Mouse (Mus musculus) thymus, postnatal 10 days (tissue): ENCODE data around the gene Tnc.

Experiments used
- DNase-seq, 2 experiments: peaks; one replicate each; pipeline ENCODE4 v3.0.0; 2021; ENCODE audit warnings: low spot score in 2 of 2

Tnc gene

DNA sequence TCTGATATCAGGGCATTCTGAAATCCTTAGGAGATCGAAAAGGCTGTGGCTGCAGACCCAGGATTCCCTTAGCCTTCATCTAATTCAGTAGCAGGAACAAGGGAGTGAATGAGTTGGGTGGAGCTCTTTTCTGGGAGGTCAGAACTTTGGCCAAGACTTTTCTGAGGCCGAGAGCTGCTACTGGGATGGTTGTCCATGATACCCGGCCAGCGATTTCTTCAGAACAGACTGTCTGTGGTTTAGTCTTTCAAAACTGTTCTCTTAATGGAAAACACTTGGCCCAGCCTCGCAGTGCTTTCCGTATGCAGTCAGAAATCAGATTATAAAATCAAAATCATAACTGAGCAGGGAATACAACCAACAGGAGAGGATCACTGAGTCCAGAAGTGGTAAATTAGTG lies 21.2 kb downstream of the Tnc start:
- DNase-seq = no peak

DNA sequence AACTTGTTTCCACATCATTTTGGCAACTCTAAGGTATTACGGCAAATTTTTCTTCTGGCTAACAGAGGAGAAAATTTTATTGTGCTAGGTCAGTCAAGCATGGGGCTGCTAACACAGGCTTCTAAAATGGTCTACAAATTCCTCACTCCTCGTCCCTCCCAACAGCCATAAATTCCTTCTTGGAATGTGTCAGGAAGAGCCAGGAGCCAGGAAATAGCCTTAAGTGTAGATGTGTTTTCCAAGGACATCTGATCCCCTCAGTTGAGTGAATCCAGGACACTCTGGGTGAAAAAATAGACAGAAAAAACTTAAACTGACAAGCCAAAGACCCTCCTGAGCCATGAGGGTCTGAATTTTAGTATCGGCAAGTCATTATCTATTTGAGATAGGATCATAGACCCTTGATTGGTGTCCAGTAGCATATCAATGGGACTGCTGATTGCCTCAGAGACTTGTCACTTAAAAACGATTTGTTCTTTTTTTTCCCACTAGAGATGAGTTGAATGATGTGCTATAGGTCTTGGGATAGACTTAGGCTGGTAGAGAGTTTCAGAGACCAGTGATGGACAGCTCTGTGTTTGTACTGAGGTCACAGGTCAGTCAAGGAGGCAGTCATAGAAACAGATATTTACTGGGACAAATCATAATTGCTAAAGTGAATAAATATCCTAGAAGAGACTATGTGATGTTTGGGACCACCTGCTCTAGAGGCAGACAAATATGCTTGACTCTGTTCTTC lies 22.6 kb downstream of the Tnc start:
- DNase-seq = no peak

DNA sequence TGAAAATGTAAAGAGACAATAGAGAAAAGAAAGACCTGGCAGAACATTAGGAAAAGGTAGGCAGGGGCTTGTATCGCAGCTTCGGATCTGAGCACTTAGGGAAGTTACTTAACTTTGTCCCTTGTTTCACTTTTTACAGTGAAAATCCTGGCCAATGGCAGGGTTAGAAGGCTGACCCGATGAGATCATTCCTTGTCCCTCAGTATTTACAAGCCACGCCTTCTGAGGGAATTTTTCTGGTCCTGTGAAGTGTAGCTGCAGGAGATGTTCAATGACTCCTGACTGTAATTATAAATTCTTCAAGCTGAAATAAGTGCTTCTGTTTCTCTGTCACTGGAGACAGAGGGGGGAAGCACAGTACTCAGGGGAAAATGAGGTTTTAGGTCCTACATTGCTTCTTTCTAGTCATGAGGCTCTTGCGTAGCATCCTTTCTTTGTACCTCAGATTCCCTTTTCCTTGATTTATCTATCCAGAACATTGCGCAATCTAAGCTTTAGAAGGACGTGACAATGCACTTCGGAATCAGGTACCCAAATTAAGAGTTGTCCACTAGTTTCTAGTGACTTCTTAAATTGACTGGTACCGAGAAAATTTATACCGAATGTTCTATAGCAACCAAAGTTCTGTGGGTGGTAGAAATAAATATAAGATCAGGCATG lies 25.8 kb downstream of the Tnc start:
- no peak for DNase-seq

DNA sequence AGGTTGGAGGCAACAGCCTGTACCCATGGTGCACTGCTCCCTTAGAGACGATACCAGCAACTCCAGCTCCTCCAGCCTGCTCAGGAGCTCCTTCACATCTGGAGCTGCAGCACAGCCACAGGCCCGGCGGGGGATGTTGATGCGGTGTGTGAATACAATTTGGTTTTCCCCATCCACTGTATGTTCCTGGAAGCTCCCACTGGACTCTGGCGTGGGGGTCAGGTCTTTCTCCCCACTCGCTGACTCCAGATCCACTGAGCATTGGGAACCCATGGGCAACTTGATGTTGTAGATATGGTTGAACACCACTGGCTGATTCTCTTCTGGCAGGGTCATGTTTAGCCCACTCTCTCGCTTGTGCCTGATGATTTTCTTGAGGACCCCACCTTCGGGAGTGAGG lies 26.7 kb downstream of the Tnc start:
- DNase-seq = no peak

DNA sequence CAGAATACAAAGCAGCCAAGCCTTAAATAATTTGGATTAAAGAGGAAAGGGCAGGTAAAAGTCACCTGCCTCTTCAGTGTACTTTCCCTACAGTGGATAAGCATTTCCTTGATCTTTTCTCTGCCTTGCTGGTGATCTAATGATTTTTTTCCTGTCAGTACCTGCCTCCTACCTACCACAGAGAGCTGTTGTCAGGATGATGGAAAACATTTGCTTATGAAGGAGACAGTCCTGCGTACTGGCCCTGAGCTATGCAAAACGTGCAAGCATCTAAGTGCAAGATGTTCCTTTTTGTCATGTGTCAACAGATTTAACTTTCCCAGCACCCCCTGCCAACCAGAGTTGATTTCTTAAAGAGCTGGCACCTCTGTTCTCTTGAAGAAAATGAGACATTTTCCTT lies 35.5 kb downstream of the Tnc start:
- no peak for DNase-seq

DNA sequence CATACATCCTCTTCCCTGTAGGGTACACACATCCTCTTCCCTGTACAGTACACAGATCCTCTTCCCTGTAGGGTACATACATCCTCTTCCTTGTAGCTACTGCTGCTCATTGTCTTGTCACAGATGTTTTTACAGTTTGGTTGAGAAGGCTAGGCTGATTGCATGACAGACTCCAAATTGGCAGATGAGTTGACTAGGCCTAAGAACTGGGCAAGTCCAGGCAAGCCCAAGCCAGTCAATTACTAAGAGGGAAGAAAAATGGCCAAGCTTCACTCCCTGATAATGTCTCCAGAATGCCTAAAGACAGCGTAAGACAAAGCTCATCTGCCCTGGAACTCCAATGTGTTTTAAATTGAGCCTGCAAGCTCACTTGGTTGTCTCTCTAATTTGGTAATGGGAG lies 36.9 kb downstream of the Tnc start:
- DNase-seq = no peak

DNA sequence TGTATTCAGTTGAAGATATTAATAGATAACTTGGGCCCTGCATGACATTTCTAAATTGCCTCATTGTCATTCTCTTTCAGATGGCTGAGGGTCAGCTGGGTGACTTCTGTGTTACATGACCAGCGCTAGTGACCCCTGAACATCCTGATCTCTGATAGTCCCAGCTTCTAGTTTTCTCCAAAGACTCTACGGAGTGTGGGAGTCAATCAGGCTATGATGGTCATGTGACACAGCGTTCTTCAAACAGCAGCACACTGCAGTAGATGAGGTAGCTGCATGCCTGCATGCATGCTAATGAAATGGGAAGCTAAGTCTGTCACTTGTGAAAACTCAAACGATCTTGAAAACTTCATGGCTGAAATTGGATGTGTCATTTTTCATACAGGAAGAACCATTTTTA lies 41.6 kb downstream of the Tnc start:
- no peak for DNase-seq

DNA sequence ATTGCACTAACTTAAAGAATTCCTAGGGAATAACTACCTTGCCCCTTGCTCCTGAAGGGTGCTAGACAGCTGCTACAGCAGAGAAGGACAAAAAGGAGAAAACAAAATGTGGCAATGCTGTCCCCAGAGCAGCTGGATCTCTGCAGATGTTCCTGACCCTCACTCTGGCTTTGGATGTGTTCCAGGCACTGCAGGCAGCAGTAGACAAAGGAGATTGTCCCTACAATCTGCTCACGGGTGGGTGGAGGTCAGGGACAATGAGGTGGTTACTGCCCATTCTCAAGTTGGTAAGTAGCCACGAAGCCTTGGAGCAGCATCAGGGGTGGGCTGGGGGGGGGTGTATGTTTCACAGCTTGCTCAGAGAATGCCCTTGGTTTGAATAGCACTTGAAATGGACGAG lies 43.1 kb downstream of the Tnc start:
- no peak for DNase-seq

DNA sequence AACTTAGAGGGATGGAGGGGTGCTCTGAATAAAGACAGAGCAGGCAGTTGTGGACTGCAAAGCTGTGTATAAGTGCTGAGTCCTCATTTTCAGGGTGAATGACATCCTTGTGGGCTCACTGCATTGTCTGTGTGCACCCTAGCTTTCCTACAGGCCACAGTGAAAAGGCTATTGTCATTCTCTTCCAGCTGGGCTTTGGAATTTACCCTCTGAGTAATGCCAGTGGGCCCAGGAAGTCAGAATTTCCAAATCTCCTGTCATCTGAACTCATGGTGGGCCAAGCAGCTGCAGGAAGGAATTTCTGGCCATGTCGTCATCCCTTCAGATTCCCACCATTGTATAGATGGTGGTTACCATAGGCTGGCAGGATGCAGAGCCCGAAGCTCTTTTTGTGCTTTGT lies 44.6 kb downstream of the Tnc start:
- DNase-seq = no peak

DNA sequence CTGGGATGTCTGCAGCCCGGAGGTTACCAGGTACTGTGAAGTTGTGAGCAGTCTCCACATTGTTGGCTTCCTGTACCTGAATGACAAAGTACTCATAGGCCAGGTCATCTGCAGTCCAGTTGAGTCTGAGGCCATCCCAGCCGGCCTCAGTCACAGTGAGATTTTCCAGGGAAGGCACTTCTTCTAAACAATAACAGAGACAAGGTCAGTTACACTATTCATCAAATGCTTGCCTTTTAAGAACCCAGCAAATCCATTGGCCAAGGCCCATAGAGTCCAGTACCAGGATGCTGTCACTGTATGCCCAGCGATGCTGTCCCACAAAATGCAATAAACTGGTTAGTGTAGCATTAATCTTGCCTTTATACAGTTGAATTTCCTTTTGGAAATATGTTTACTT lies 46.0 kb downstream of the Tnc start:
- no peak for DNase-seq

DNA sequence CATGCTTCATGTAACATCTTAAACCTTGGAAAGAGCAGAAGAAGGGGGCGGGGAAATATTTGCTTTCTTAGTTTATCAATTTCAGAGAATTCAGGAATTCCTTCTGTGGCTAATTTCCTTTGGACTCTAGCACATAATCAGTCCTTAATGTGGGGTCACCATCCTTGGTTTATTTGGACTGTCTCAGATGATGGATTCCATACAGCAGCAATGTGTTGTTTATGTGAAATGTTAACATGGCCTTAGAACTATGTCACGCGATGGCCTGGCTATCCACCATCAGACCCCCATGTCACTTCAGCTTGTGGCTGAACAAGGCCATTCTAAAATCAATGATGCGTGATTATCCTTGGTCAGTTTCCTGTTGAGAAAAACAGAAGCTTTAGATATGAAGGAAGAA lies 46.5 kb downstream of the Tnc start:
- DNase-seq = no peak

DNA sequence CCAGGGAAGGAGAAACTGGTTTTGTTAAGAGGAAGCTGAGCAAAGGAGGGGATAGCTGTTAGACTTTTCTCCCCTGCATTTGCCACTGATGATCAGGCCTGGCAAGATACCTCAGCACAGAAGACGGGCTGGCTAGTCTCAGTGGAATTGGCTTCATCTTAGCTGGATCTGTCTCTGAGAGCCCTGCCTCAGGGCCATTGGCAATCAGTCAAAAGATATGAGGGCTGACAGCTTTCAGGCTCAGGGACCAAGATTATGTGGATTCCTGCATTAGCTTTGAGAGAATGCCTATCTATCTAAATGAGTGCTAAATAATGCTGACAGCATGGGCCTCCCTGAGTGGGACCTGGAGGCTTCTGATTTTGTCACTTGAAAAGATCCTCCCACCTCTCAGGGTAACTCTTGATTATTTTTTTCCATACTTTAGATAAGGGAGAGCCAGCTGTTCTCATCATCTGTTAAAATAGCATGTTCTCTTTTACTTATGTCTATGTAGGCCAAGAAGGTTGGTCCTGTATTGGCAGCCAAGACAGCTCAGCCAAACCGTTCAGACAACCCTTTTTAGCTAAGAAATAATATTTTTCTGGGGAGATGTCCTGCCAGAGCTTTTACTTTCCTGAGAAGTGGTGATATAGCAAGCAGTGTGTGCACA lies 53.2 kb downstream of the Tnc start:
- DNase-seq = no peak

DNA sequence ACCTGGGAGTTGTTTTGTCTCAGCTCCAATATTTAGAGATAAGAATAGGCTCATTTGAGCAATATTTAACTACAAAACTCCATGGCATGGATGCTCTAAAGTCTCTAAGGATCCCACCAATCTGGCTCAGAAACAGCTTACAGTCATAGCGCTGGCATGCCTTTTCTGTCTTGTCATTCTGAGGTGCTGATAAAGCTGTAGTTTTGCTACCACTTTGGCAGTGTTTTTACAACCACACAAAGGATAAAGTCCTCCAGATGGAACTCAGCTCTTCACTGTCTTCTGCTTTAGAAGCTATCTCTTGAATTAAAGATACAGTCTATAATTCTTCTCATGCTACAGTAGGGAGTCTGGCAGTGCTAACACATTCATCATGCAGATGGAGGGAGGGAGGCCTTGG lies 56.6 kb downstream of the Tnc start:
- no peak for DNase-seq

DNA sequence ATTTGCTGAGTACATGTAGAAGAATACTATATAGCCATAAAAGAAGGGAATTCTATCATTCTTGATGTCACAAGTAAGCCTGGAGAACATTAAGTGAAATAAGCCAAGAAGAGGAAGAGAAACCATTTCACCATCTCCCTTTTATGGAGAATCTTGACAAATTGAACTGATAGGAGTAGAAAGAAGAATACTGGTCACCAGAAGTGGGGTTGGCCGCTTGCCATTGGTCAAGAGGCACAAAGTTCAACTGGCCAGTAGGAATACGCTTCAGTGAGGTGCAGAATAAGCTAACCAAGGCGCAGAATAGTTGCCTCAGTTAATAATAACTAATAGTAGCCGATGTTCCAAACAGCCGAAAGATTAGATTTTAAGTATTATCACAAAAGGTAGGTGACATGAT lies 58.7 kb downstream of the Tnc start:
- no peak for DNase-seq

DNA sequence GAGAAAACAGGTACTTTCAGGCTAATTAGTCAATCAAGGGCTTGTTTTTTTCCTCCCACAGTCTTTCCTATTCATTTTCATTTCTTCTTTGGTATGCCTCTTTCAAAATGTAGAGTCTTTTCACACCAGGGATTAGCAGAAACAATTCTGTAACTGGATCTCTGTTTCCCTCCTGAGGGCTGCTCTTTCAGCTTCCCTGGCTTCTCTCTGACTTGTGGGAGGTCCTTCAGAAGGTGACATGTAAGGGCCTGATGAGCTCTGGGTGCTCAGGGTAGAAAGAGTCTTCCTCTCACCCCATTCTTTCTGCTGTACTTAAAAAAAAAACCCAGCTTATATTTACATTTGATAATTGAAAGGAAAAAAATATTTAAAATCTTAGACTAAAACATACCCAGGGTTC lies 60.2 kb downstream of the Tnc start:
- no peak for DNase-seq

DNA sequence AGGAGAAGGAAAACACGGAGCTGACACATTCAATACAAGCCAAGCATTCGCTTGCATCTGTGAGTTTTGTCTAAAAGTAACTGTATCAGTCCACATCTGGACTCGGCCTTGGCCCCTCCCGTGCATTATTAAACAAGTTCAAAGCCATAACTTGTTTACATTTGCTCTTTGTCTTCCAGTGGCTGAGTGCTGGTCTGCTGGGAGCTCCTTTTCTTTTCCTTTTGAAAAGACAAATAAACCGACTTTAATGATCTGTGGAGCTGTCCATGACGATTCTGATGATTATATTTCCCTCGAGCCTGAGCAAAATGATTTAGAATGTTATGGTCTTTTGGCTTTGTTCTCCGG lies 63.7 kb downstream of the Tnc start:
- no peak for DNase-seq

DNA sequence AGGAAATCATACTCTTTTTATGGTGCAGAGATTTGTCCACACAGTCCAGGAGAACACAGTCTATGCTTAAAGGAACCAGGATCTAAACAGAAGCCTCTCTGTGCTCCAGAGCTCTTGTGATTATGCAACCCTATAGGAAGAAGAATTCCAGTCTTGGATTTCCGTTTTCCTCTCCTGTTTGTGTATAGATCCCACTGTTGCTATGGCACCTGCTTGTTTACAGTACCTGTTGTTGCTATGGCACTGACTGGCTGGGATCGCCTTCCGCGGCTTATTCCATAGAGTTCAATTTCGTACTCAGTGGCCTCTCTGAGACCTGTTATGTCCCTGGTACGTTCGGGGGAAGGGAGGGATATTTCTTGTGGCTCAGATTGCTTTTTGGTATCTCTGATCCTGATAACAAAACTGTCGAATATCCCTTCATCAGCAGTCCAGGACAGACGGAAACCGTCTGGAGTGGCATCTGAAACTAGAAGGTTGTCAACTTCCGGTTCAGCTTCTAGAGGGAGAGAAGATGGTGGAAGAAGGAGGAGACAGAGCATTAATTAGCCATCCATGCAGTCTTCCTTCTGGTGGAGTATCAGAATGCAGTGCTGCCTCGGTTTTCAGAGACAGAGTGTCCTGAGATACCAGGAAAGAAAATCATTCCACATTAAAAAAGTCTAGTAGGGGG lies 64.3 kb downstream of the Tnc start:
- no peak for DNase-seq

DNA sequence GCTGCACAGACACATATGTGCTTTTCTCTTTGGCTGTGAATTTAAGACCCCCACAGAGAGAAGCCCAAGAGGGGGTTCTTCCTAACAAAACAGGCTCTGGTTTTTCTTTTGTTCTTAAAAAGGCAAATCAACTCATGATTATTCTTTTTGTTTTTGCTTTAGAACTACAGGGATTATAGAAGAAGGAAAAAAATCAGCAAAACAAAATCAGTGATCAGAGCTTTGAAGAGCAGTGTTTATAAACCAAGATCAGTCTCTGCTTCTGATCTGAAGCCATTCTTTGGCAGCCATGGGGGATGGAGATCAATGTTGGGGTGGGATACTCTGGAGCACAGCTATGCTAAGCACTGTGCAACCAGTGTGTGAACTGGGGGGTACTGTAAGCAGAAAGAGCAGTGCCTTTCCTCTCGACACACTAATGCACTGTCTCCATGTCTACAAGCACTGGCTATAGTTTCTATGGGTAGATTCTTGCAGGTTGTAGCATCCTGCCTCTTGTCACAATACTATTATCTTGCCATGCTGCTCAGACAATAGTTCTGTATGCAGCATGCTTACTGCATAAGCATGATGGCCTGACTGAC lies 66.5 kb downstream of the Tnc start:
- no peak for DNase-seq

DNA sequence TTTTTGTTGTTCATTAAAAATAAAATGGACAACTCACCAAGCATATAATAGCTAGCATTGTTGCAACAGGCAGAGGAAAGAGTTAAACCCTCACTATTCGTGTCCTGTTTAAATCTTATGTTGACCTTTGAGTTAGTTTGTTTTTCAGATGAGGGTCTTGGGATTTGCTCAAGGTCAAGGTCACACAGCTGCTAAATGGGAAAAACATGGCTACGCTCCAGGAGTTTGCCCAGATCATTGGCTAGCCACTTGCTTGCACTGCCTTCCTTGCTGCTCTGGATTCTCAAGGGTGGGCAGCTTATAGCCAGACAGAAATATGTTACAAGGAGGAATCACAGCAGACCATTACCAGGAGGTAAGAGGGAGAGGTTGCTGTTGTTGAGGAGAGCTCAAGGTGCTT lies 67.2 kb downstream of the Tnc start:
- no peak for DNase-seq

DNA sequence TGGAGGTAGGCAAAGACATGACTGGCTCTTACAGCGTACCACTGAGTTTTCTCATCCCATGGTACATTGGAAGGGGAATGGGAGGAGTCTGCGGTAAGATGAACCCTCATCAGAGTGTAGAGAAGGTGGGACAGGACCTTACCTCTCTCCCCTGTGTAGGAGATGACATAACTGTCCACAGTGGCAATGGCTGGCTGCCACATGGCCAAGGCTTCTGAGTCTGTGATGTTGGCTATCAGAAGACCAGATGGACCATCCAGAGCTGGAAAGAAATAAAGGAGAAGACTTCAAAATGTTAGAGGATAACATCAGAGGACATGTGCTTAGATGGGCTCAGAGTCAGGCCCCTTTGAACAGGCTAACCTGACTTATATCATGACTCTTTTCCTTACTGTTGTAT lies 74.3 kb downstream of the Tnc start:
- DNase-seq = no peak

DNA sequence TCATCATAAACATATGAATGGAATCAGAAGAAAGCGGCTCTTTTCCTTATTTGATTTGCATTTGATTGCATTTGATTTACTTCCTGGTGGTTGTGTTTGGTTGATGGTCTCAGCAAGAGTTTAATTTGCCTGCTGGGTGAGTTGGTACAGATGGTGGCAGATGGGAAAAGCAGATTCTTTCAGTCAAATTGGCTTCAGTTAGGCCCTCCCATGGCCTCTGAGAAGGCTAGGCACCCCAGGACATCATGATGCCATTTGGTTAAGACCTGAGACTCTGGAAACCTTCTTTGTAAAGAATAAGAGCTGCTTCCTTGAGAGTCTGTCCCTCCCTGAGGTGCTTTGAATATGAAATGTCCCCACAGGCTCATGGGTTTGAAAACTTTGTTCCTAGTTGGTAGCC lies 75.1 kb downstream of the Tnc start:
- DNase-seq = no peak

DNA sequence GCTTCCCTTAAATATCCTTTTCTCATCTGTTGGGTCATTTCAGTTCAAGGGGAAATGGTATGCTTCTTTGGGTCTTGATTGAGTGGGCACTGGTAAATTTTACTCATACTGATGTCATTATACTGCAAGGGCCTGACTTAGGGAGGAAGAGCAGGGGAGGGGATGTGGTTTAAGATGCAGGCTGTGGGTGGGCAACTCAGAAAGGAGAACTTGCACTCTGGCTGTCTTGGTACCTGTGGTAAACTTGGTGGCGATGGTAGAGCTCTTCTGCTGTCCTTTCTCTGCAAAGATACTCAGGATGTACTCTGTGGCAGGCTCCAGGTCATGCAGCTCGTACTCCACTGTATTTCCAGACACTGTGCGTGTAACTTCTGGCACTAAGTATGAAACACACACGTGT lies 75.9 kb downstream of the Tnc start:
- DNase-seq = no peak

DNA sequence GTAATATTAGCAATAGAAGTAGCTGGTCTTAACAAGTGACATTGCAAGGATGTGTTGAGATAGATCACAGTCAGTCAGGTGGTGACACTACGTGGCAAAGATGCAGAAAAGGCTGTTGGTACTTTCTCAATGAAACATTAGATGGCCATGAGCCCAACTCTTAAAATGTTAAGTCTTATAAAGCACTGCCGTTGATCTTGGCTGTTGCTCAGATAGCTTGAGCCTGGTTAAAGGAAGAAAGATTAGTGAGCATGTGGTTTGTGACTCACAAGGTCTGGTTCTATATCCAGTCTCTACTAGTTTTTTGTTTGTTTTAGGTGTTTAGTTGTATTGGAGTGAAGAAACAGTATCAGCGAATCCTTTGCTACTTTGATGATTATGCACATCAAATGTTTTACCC lies 76.9 kb downstream of the Tnc start:
- DNase-seq = no peak
